Mouse (Mus musculus) left cerebral cortex, postnatal 25 days (tissue): ENCODE data around the gene Olfr975. TPM values are rescaled to one million over a fixed set of nuclear protein-coding genes. Genes with fewer than 3 reads are reported as not detected.
"Not testable (repeated sequence)": the region's sequence is repeated elsewhere in the genome, so short reads cannot be mapped to it uniquely, and the experiment has no call there.

Source experiments
- DNase-seq, 2 experiments: peaks; one replicate each; pipeline ENCODE4 v3.0.0; 2022; ENCODE audit warnings: low spot score in 2 of 2, mixed read lengths in 1 of 2
- intact Hi-C: fragments of 180-260 bp; cut with DNase I; formaldehyde crosslinking; loops from one replicate; pipeline ENCODE4 v1.15.1; 2025
- total RNA-seq, 2 experiments: library from RNA; stranded (reverse); gene quantifications; 2 replicates each; pipeline ENCODE4 v1.2.3; 2021

Olfr975 gene
- total RNA-seq, result not detected

GRCm38 (mm10) chr9:39951946-39952345, at the start of gene Olfr975:
Gene Olfr975 (minus strand): TSS chr9:39952046.
- DNase-seq, result no peak
- intact Hi-C loops, result no loop called here

GRCm38 (mm10) chr9:39991813-39992212, 40.0 kb upstream of the Olfr975 start, which contains the start of gene Olfr978:
Gene Olfr978 (plus strand): TSS chr9:39992113.
- no peak for DNase-seq
- intact Hi-C loops, result no loop called here

GRCm38 (mm10) chr9:39976581-39977145, 24.8 kb upstream of the Olfr975 start:
- DNase-seq, intact Hi-C loops: not testable (repeated sequence)

- intact Hi-C loops, result not testable (repeated sequence)
Observed at GRCm38 (mm10) chr9:39961033-39961432, 9.2 kb upstream of the Olfr975 start, which contains the start of gene Olfr976. Gene Olfr976 (minus strand): TSS chr9:39961133.

GRCm38 (mm10) chr9:39937201-39937600, 14.6 kb downstream of the Olfr975 start, which contains the start of gene Olfr974:
Gene Olfr974 (plus strand): TSS chr9:39937501.
- intact Hi-C loops, result no loop called here
- DNase-seq, result no peak

More at GRCm38 (mm10) chr9:39961033-39961432, 9.2 kb upstream of the Olfr975 start, which contains the start of gene Olfr976:
- DNase-seq, result not testable (repeated sequence)

- intact Hi-C loops, DNase-seq: not testable (repeated sequence)
Observed at GRCm38 (mm10) chr9:39928837-39929236, 23.0 kb downstream of the Olfr975 start.

- DNase-seq, intact Hi-C loops: not testable (repeated sequence)
Observed at GRCm38 (mm10) chr9:39927975-39928836, 23.6 kb downstream of the Olfr975 start.

- intact Hi-C loops, result no loop called here
- DNase-seq, result no peak
Observed at GRCm38 (mm10) chr9:39909939-39910338, 41.9 kb downstream of the Olfr975 start.

GRCm38 (mm10) chr9:39907036-39907435, 44.8 kb downstream of the Olfr975 start, which contains the start of gene Olfr229:
Gene Olfr229 (plus strand): TSS chr9:39907336.
- intact Hi-C loops, result no loop called here
- no peak for DNase-seq

GRCm38 (mm10) chr9:39905106-39905505, 46.7 kb downstream of the Olfr975 start:
- DNase-seq, result no peak
- intact Hi-C loops, result no loop called here

Other genes starting within 250 kb of the Olfr975 start
- not detected for gene Olfr149, start 244.9 kb downstream of the Olfr975 start, total RNA-seq
- not detected for gene Olfr965, start 240.7 kb downstream of the Olfr975 start, total RNA-seq
- not detected for gene Olfr150, start 221.1 kb downstream of the Olfr975 start, total RNA-seq
- gene Olfr967, start 205.8 kb downstream of the Olfr975 start, total RNA-seq, result not detected
- gene Olfr968, start 168.8 kb downstream of the Olfr975 start, total RNA-seq, result not detected
- not detected for gene Olfr969, start 161.1 kb downstream of the Olfr975 start, total RNA-seq
- not detected for gene Olfr970, start 143.2 kb downstream of the Olfr975 start, total RNA-seq
- not detected for gene Olfr971, start 115.2 kb downstream of the Olfr975 start, total RNA-seq
- gene Olfr972, start 85.6 kb downstream of the Olfr975 start, total RNA-seq, result not detected
- not detected for gene Olfr229, start 44.7 kb downstream of the Olfr975 start, total RNA-seq
- not detected for gene Olfr974, start 14.5 kb downstream of the Olfr975 start, total RNA-seq
- not detected for gene Olfr976, start 9.1 kb upstream of the Olfr975 start, total RNA-seq
- gene Olfr978, start 40.1 kb upstream of the Olfr975 start, total RNA-seq, result not detected
- not detected for gene Olfr979, start 51.4 kb upstream of the Olfr975 start, total RNA-seq
- not detected for gene Olfr980, start 57.5 kb upstream of the Olfr975 start, total RNA-seq
- not detected for gene Olfr981, start 69.4 kb upstream of the Olfr975 start, total RNA-seq
- gene Olfr982, start 121.8 kb upstream of the Olfr975 start, total RNA-seq, result not detected
- gene Olfr983, start 141.5 kb upstream of the Olfr975 start, total RNA-seq, result not detected
- not detected for gene Olfr984, start 162.2 kb upstream of the Olfr975 start, total RNA-seq
- gene Olfr985, start 178.1 kb upstream of the Olfr975 start, total RNA-seq, result not detected
- gene Tmem225, start 196.1 kb upstream of the Olfr975 start, total RNA-seq, result not detected
- not detected for gene Olfr986, start 228.9 kb upstream of the Olfr975 start, total RNA-seq
- gene Zfp202, start 240.3 kb upstream of the Olfr975 start, total RNA-seq, result 1 to 10 TPM; 3.4 to 3.5 TPM